Mouse (Mus musculus) embryonic fibroblast, embryonic 13.5 days (primary cell): ENCODE results near the gene Zcchc12.

Experiments used
- CTCF ChIP-seq: IDR thresholded peaks from 2 replicates; pipeline ENCODE4 v1.5.1; 2011; ENCODE audit warnings: mild to moderate bottlenecking, control low read depth, low read length, moderate library complexity, borderline replicate concordance; ENCODE audit not compliant: insufficient read depth
- POLR2A ChIP-seq: IDR thresholded peaks from 2 replicates; pipeline ENCODE4 v1.6.1; 2011; ENCODE audit warnings: low read depth, mild to moderate bottlenecking, control low read depth, low read length, moderate library complexity

DNA sequence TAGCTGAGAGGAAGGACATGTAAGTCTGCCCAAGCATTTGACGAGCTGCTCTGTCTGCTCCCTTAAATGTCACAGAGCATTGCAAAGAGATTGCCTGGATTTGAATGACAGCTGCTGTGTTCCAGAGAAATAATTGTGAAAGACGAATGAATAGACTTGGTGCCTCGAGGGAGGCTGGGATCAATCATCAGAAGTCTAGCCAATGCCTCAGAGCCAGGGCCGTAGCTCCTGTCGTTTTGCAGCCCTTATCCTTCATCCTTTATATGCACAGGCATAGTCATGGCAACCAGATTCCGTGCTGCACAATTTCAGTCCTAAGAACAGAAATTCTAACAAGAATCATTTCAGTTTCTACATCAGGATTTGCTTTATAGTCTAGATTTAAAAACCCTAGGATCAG lies 9.3 kb upstream of the Zcchc12 start:
- TF ChIP-seq CTCF (no peak), POLR2A (no peak)
